Mouse (Mus musculus): Measurements from ENCODE around the gene Tmem238l. TPM values are rescaled to one million over a fixed set of nuclear protein-coding genes. Genes with fewer than 3 reads are reported as not detected.

The Tmem238l gene
- polyA plus RNA-seq, 1 experiment from 2014 or later, result not detected

- Histone ChIP-seq H3K27me3 (ENCODE audit: control insufficient read depth, insufficient read depth, low read depth, low read length) (no peaks in the 10 kb centered on the region), H3K4me1 (ENCODE audit: control insufficient read depth, insufficient read depth, low read length) (no peaks in the 10 kb centered on the region), H3K9ac (ENCODE audit: low read depth, low read length) (no peak overlapping the region), H3K36me3 (ENCODE audit: control insufficient read depth, insufficient read depth, low read length) (no peaks in the 10 kb centered on the region), H3K4me3 (ENCODE audit: low read depth, low read length) (no peak overlapping the region), H3K27ac (ENCODE audit: low read length) (no peak overlapping the region), H3K9me3 (replicated peaks; ENCODE audit: control insufficient read depth, low read length, poor library complexity, severe bottlenecking) (no peaks in the 10 kb centered on the region), H3K4me2 (ENCODE audit: low read length) (no peak overlapping the region)
- 88% methylated on average over 7 of the region's 7 CpGs for WGBS
- ATAC-seq, result no peak
Observed at GRCm38 (mm10) chr11:66934428-66935173, 21.8 kb upstream of the Tmem238l start.

- H3K9ac ChIP-seq (ENCODE audit: low read depth, low read length), result no peak overlapping the region
- no peaks in the 10 kb centered on the region for H3K27me3 ChIP-seq (ENCODE audit: control insufficient read depth, insufficient read depth, low read depth, low read length)
- H3K36me3 ChIP-seq (ENCODE audit: control insufficient read depth, insufficient read depth, low read length), result no peaks in the 10 kb centered on the region
- no peak for ATAC-seq
- WGBS, result 88% methylated on average over 5 of the region's 5 CpGs
- H3K27ac ChIP-seq (ENCODE audit: low read length), result no peak overlapping the region
- H3K4me3 ChIP-seq (ENCODE audit: low read depth, low read length), result no peak overlapping the region
- no peak overlapping the region for H3K4me2 ChIP-seq (ENCODE audit: low read length)
- H3K4me1 ChIP-seq (ENCODE audit: control insufficient read depth, insufficient read depth, low read length), result no peaks in the 10 kb centered on the region
- no peaks in the 10 kb centered on the region for H3K9me3 ChIP-seq (replicated peaks; ENCODE audit: control insufficient read depth, low read length, poor library complexity, severe bottlenecking)
Observed at GRCm38 (mm10) chr11:66942011-66942410, 14.4 kb upstream of the Tmem238l start.

DNA sequence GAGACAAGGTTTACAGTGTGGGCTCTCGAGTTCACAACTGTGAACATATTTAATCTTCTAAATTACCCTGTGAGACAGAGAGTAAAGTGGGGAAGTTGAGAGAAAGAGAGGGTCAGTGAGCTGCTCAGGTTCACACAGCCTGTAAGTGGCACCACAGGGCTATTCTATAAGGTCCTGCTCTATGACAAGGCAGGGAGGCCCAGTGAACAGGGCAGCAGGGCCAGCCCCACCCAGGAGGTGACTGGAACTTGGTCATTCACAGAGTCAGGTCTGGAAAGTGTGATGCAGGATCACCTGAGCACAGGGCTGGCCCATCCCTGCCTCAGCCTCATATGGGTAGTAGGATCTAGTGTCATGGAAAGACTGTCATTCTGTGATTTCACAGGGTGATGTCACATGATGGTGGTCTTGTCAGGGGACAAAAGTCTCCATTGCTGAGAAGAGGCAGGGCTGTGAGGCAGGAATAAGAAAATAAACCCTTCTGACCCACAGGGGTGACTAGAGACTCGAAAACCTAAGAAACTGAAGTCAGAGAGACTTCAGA, 11.1 kb upstream of the Tmem238l start:
- Histone ChIP-seq H3K27me3 (ENCODE audit: control insufficient read depth, insufficient read depth, low read depth, low read length) (no peaks in the 10 kb centered on the region), H3K27ac (ENCODE audit: low read length) (no peak overlapping the region), H3K4me2 (ENCODE audit: low read length) (no peak overlapping the region), H3K4me3 (ENCODE audit: low read depth, low read length) (no peak overlapping the region), H3K9ac (ENCODE audit: low read depth, low read length) (no peak overlapping the region), H3K9me3 (replicated peaks; ENCODE audit: control insufficient read depth, low read length, poor library complexity, severe bottlenecking) (no peaks in the 10 kb centered on the region), H3K4me1 (ENCODE audit: control insufficient read depth, insufficient read depth, low read length) (no peaks in the 10 kb centered on the region), H3K36me3 (ENCODE audit: control insufficient read depth, insufficient read depth, low read length) (no peaks in the 10 kb centered on the region)
- WGBS, result 69% methylated on average over 2 of the region's 2 CpGs
- no peak for ATAC-seq

- Histone ChIP-seq H3K9me3 (replicated peaks; ENCODE audit: control insufficient read depth, low read length, poor library complexity, severe bottlenecking) (no peaks in the 10 kb centered on the region), H3K27ac (ENCODE audit: low read length) (no peak overlapping the region), H3K4me3 (ENCODE audit: low read depth, low read length) (no peak overlapping the region), H3K9ac (ENCODE audit: low read depth, low read length) (no peak overlapping the region), H3K27me3 (ENCODE audit: control insufficient read depth, insufficient read depth, low read depth, low read length) (no peaks in the 10 kb centered on the region), H3K4me2 (ENCODE audit: low read length) (no peak overlapping the region), H3K4me1 (ENCODE audit: control insufficient read depth, insufficient read depth, low read length) (no peaks in the 10 kb centered on the region), H3K36me3 (ENCODE audit: control insufficient read depth, insufficient read depth, low read length) (no peaks in the 10 kb centered on the region)
- no peak for ATAC-seq
- 64% methylated on average over 6 of the region's 6 CpGs for WGBS
Observed at GRCm38 (mm10) chr11:66946521-66946920, 9.9 kb upstream of the Tmem238l start.

GRCm38 (mm10) chr11:66946922-66947321, 9.5 kb upstream of the Tmem238l start:
- 76% methylated on average over 6 of the region's 6 CpGs for WGBS
- Histone ChIP-seq H3K4me2 (ENCODE audit: low read length) (no peak overlapping the region), H3K9ac (ENCODE audit: low read depth, low read length) (no peak overlapping the region), H3K27ac (ENCODE audit: low read length) (no peak overlapping the region), H3K4me3 (ENCODE audit: low read depth, low read length) (no peak overlapping the region), H3K9me3 (replicated peaks; ENCODE audit: control insufficient read depth, low read length, poor library complexity, severe bottlenecking) (no peaks in the 10 kb centered on the region), H3K36me3 (ENCODE audit: control insufficient read depth, insufficient read depth, low read length) (no peaks in the 10 kb centered on the region), H3K27me3 (ENCODE audit: control insufficient read depth, insufficient read depth, low read depth, low read length) (no peaks in the 10 kb centered on the region), H3K4me1 (ENCODE audit: control insufficient read depth, insufficient read depth, low read length) (no peaks in the 10 kb centered on the region)
- no peak for ATAC-seq

GRCm38 (mm10) chr11:66960797-66961196, 4.4 kb downstream of the Tmem238l start:
- H3K36me3 ChIP-seq (ENCODE audit: control insufficient read depth, insufficient read depth, low read length), result no peaks in the 10 kb centered on the region
- no peaks in the 10 kb centered on the region for H3K4me1 ChIP-seq (ENCODE audit: control insufficient read depth, insufficient read depth, low read length)
- 89% methylated on average over 1 of the region's 1 CpGs for WGBS

GRCm38 (mm10) chr11:66961447-66962176, 5.2 kb downstream of the Tmem238l start:
- 86% methylated on average over 12 of the region's 12 CpGs for WGBS
- Histone ChIP-seq H3K9me3 (replicated peaks; ENCODE audit: control insufficient read depth, low read length, poor library complexity, severe bottlenecking) (no peaks in the 10 kb centered on the region), H3K4me3 (ENCODE audit: low read depth, low read length) (no peak overlapping the region), H3K9ac (ENCODE audit: low read depth, low read length) (no peak overlapping the region), H3K27me3 (ENCODE audit: control insufficient read depth, insufficient read depth, low read depth, low read length) (no peaks in the 10 kb centered on the region), H3K36me3 (ENCODE audit: control insufficient read depth, insufficient read depth, low read length) (no peaks in the 10 kb centered on the region), H3K4me1 (ENCODE audit: control insufficient read depth, insufficient read depth, low read length) (no peaks in the 10 kb centered on the region), H3K4me2 (ENCODE audit: low read length) (no peak overlapping the region), H3K27ac (ENCODE audit: low read length) (no peak overlapping the region)
- no peak for ATAC-seq

More at GRCm38 (mm10) chr11:66960797-66961196, 4.4 kb downstream of the Tmem238l start:
- Histone ChIP-seq H3K27me3 (ENCODE audit: control insufficient read depth, insufficient read depth, low read depth, low read length) (no peaks in the 10 kb centered on the region), H3K4me2 (ENCODE audit: low read length) (no peak overlapping the region), H3K9me3 (replicated peaks; ENCODE audit: control insufficient read depth, low read length, poor library complexity, severe bottlenecking) (no peaks in the 10 kb centered on the region), H3K4me3 (ENCODE audit: low read depth, low read length) (no peak overlapping the region), H3K27ac (ENCODE audit: low read length) (no peak overlapping the region), H3K9ac (ENCODE audit: low read depth, low read length) (no peak overlapping the region)
- no peak for ATAC-seq

DNA sequence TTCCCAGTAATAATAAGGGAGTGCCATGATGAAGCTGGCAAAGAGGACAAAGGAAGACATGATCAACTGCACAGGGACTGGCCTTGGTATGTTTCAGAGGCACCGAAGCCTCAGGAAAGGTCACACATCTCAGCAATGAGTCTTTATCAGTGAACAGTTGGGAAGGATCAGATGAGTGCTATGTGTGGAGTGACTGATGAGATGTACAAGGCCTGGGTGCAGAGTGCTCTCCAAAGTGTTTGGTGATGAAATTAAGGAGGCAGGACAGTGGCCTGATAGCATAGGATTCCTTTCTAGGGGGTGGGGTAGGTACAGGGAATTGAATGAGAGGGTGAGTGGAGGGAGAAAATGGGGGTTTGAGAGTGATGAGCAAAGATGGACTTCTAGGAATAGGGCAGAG, 7.0 kb downstream of the Tmem238l start:
- Histone ChIP-seq H3K36me3 (ENCODE audit: control insufficient read depth, insufficient read depth, low read length) (no peaks in the 10 kb centered on the region), H3K4me1 (ENCODE audit: control insufficient read depth, insufficient read depth, low read length) (no peaks in the 10 kb centered on the region), H3K4me2 (ENCODE audit: low read length) (no peak overlapping the region), H3K4me3 (ENCODE audit: low read depth, low read length) (no peak overlapping the region), H3K9ac (ENCODE audit: low read depth, low read length) (no peak overlapping the region), H3K9me3 (replicated peaks; ENCODE audit: control insufficient read depth, low read length, poor library complexity, severe bottlenecking) (no peaks in the 10 kb centered on the region), H3K27ac (ENCODE audit: low read length) (no peak overlapping the region), H3K27me3 (ENCODE audit: control insufficient read depth, insufficient read depth, low read depth, low read length) (no peaks in the 10 kb centered on the region)
- ATAC-seq, result no peak
- 100% methylated on average over 1 of the region's 1 CpGs for WGBS

DNA sequence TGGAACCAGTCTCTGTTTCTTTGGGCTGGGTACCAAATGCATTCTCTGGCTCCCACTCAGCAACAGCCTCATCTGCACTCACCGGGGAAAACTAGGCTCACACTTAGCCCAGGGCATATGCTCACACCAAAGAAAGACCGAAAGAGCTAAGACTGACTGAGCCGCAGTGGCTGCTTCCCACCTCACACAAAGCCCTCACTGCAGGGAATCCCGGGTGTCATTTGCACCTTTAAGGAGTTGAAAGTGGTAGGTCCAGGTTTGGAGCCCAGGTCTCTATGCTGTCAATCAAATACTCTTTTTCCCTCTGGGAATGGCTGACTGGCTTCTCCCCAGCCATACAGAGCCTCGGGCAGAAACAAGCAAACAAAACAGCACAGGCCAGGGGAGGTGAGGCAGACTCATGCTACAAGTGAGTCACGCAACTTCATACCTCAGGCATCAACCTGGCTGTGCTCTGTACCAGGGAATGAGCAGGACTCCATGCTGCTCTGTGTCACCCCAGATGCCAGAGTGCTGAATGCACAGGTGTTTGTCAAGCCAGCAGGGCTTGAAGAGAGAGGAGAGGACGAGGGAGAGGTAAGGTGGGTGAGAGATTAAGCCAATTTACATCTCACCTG, 10.2 kb downstream of the Tmem238l start:
- WGBS, result 31% methylated on average over 7 of the region's 7 CpGs
- Histone ChIP-seq H3K9ac (ENCODE audit: low read depth, low read length) (no peak overlapping the region), H3K27ac (ENCODE audit: low read length) (no peak overlapping the region), H3K4me3 (ENCODE audit: low read depth, low read length) (no peak overlapping the region), H3K4me2 (ENCODE audit: low read length) (no peak overlapping the region), H3K27me3 (ENCODE audit: control insufficient read depth, insufficient read depth, low read depth, low read length) (no peaks in the 10 kb centered on the region), H3K36me3 (ENCODE audit: control insufficient read depth, insufficient read depth, low read length) (no peaks in the 10 kb centered on the region), H3K9me3 (replicated peaks; ENCODE audit: control insufficient read depth, low read length, poor library complexity, severe bottlenecking) (no peaks in the 10 kb centered on the region), H3K4me1 (ENCODE audit: control insufficient read depth, insufficient read depth, low read length) (no peaks in the 10 kb centered on the region)
- ATAC-seq, result no peak

Measured in midbrain, embryonic 16.5 days (tissue).